Comparison of ENCODE assay signal across 13 mouse cellular contexts in the genomic region with DNA sequence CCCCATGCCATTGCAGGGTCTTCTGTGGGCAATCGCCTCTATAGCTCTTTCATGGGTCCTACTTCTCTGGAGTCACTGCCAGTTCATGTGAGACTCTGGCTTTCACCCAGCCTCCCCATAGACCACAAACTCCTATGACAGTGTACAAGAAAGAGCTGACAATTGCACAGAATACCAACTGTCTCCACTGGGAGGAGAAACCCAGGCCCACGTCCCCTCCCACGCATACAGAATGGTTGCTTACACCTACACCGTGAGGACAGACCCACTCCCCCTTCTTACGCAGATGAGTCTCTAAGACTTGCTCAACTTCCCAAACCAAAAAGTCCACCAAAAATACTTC.
"Had no signal": no experiment of that assay in that cellular context is flagged by ENCODE, and none has a peak within 500 bp of the region (broad histone marks: within the 10 kb centered on the region; RNA-seq: fewer than 3 reads in every experiment).

No protein-coding gene starts in this region.

- H3K36me3 ChIP-seq: intestine, embryonic 15.5 days; limb, embryonic 12.5 days; liver, embryonic 13.5 days; lung, embryonic 15.5 days; midbrain, embryonic 12.5 days; neural tube, embryonic 15.5 days had no signal

- ATAC-seq: liver, postnatal 0 days had no signal

- H3K27ac ChIP-seq: intestine, embryonic 15.5 days; layer of hippocampus, adult 2 months; limb, embryonic 12.5 days; liver, embryonic 13.5 days; lung, embryonic 15.5 days; macrophage; midbrain, embryonic 12.5 days; neural tube, embryonic 15.5 days had no signal

- H3K9me3 ChIP-seq: intestine, embryonic 15.5 days; limb, embryonic 12.5 days; liver, embryonic 13.5 days; lung, embryonic 15.5 days; midbrain, embryonic 12.5 days; neural tube, embryonic 15.5 days had no signal

- H3K27me3 ChIP-seq: intestine, embryonic 15.5 days; limb, embryonic 12.5 days; liver, embryonic 13.5 days; lung, embryonic 15.5 days; megakaryocyte, embryonic 14.5 days; midbrain, embryonic 12.5 days; neural tube, embryonic 15.5 days had no signal

- H3K4me2 ChIP-seq: intestine, embryonic 15.5 days; limb, embryonic 12.5 days; liver, embryonic 13.5 days; lung, embryonic 15.5 days; midbrain, embryonic 12.5 days; neural tube, embryonic 15.5 days had no signal

- H3K4me1 ChIP-seq: intestine, embryonic 15.5 days; limb, embryonic 12.5 days; midbrain, embryonic 12.5 days had no signal

- H3K4me3 ChIP-seq: intestine, embryonic 15.5 days; layer of hippocampus, adult 2 months; limb, embryonic 12.5 days; liver, embryonic 13.5 days; lung, embryonic 15.5 days; megakaryocyte, embryonic 14.5 days; midbrain, embryonic 12.5 days; neural tube, embryonic 15.5 days had no signal

- H3K9ac ChIP-seq: intestine, embryonic 15.5 days; limb, embryonic 12.5 days; liver, embryonic 13.5 days; liver, postnatal 0 days; lung, embryonic 15.5 days; midbrain, embryonic 12.5 days; neural tube, embryonic 15.5 days had no signal

- DNase-seq: kidney, adult 9 months; liver; liver, embryonic 13.5 days; liver, postnatal 0 days; lung, postnatal 14 days had no signal
